Mouse (Mus musculus) limb, embryonic 13.5 days (tissue): ENCODE data around the gene Txndc2. TPM values are rescaled to one million over a fixed set of nuclear protein-coding genes. Genes with fewer than 3 reads are reported as not detected.

Experiments used
- ATAC-seq: fragments of 200-750 bp; cut with Nextera tagmentation; 2 replicates; pipeline ENCODE4 v1.8.0; 2017; ENCODE audit warnings: low read depth, moderate number of reproducible peaks, moderate TSS enrichment; ENCODE audit not compliant: low FRiP score
- H3K27ac ChIP-seq: fragments of 300-500 bp; sonication (generic); 2 replicates; pipeline ENCODE4 v1.5.1; 2015; ENCODE audit warnings: inconsistent platforms, mild to moderate bottlenecking, moderate library complexity
- H3K27me3 ChIP-seq: fragments of 300-500 bp; sonication (generic); 2 replicates; pipeline ENCODE4 v1.6.1; 2015; ENCODE audit warnings: mild to moderate bottlenecking, inconsistent platforms
- H3K36me3 ChIP-seq: fragments of 300-500 bp; sonication (generic); 2 replicates; pipeline ENCODE4 v1.6.1; 2015; ENCODE audit warnings: inconsistent platforms, mild to moderate bottlenecking, moderate library complexity
- H3K4me1 ChIP-seq: fragments of 300-500 bp; sonication (generic); 2 replicates; pipeline ENCODE4 v1.6.1; 2015; ENCODE audit warnings: inconsistent platforms
- H3K4me2 ChIP-seq: fragments of 300-500 bp; sonication (generic); replicated peaks from 2 replicates; pipeline ENCODE4 v1.6.1; 2015; ENCODE audit warnings: inconsistent platforms, mild to moderate bottlenecking, moderate library complexity
- H3K4me3 ChIP-seq: fragments of 300-500 bp; sonication (generic); 2 replicates; pipeline ENCODE4 v1.5.1; 2015; ENCODE audit warnings: moderate library complexity, mild to moderate bottlenecking, inconsistent platforms
- H3K9ac ChIP-seq: fragments of 300-500 bp; sonication (generic); 2 replicates; pipeline ENCODE4 v1.6.1; 2015; ENCODE audit warnings: mild to moderate bottlenecking, inconsistent platforms
- H3K9me3 ChIP-seq: fragments of 300-500 bp; sonication (generic); 2 replicates; pipeline ENCODE4 v1.6.1; 2016; ENCODE audit warnings: inconsistent platforms
- WGBS: fragments of 180-500 bp; shearing (Covaris S2); methylation state at CpG from one replicate; pipeline ENCODE4 v1.1.7; 2015; 5-methylcytosine and 5-hydroxymethylcytosine counted together
- polyA plus RNA-seq: library from polyadenylated mRNA; unstranded; fragments of >200 nt; fragmentation: Nextera tagmentation; extraction: Ambion mirVana; gene quantifications from 2 replicates; pipeline ENCODE4 v1.2.1, GENCODE M21; 2015

Txndc2 gene
- polyA plus RNA-seq, 1 experiment from 2014 or later: 0.10 TPM

GRCm38 (mm10) chr17:65606014-65606413 lies 36.0 kb downstream of the Txndc2 start:
- WGBS: 81% methylated on average over 4 of the region's 4 CpGs
- ATAC-seq: no peak

GRCm38 (mm10) chr17:65604892-65605291 lies 37.1 kb downstream of the Txndc2 start:
- Histone ChIP-seq H3K27ac (no peak overlapping the region), H3K4me2 (no peak overlapping the region), H3K36me3 (no peaks in the 10 kb centered on the region), H3K9ac (no peak overlapping the region), H3K4me3 (no peak overlapping the region), H3K9me3 (no peaks in the 10 kb centered on the region), H3K4me1 (peaks cover 40% of the 10 kb centered on the region), H3K27me3 (no peaks in the 10 kb centered on the region)
- ATAC-seq: no peak

More at GRCm38 (mm10) chr17:65606014-65606413, 36.0 kb downstream of the Txndc2 start:
- Histone ChIP-seq H3K9me3 (no peaks in the 10 kb centered on the region), H3K27me3 (no peaks in the 10 kb centered on the region), H3K4me2 (no peak overlapping the region), H3K27ac (no peak overlapping the region), H3K4me1 (peaks cover 37% of the 10 kb centered on the region), H3K9ac (no peak overlapping the region), H3K4me3 (no peak overlapping the region), H3K36me3 (no peaks in the 10 kb centered on the region)

GRCm38 (mm10) chr17:65604315-65604714 lies 37.7 kb downstream of the Txndc2 start:
- ATAC-seq: no peak
- no peaks in the 10 kb centered on the region for H3K9me3 ChIP-seq
- H3K4me1 ChIP-seq: peaks cover 37% of the 10 kb centered on the region
- H3K27ac ChIP-seq: no peak overlapping the region
- no peaks in the 10 kb centered on the region for H3K27me3 ChIP-seq
- no peaks in the 10 kb centered on the region for H3K36me3 ChIP-seq
- no peak overlapping the region for H3K4me3 ChIP-seq
- H3K9ac ChIP-seq: no peak overlapping the region
- no peak overlapping the region for H3K4me2 ChIP-seq

GRCm38 (mm10) chr17:65597857-65598486 lies 44.0 kb downstream of the Txndc2 start:
- Histone ChIP-seq H3K9me3 (no peaks in the 10 kb centered on the region), H3K4me2 (no peak overlapping the region), H3K4me1 (peaks cover 29% of the 10 kb centered on the region), H3K27me3 (no peaks in the 10 kb centered on the region), H3K4me3 (no peak overlapping the region), H3K36me3 (peaks cover 5% of the 10 kb centered on the region), H3K9ac (no peak overlapping the region), H3K27ac (no peak overlapping the region)
- 81% methylated on average over 3 of the region's 3 CpGs for WGBS
- ATAC-seq: no peak

GRCm38 (mm10) chr17:65594687-65595086 lies 47.3 kb downstream of the Txndc2 start:
- no peak for ATAC-seq

More at GRCm38 (mm10) chr17:65594687-65595086, 47.3 kb downstream of the Txndc2 start:
- Histone ChIP-seq H3K36me3 (peaks cover 21% of the 10 kb centered on the region), H3K27ac (no peak overlapping the region), H3K9me3 (no peaks in the 10 kb centered on the region), H3K27me3 (no peaks in the 10 kb centered on the region), H3K4me3 (no peak overlapping the region), H3K9ac (no peak overlapping the region), H3K4me2 (no peak overlapping the region), H3K4me1 (peaks cover 18% of the 10 kb centered on the region)
- 92% methylated on average over 8 of the region's 8 CpGs for WGBS

Other genes with a start within 250 kb of the Txndc2 start
- gene Tmem232, start 101.4 kb downstream of the Txndc2 start, polyA plus RNA-seq: 0.13 and 0.17 TPM in 2 replicates
- gene Vapa, start 28.6 kb downstream of the Txndc2 start, polyA plus RNA-seq: 172 and 179 TPM in 2 replicates
- gene Rab31, start 130.6 kb upstream of the Txndc2 start, polyA plus RNA-seq: 57.5 and 61.6 TPM in 2 replicates
- gene Ppp4r1, start 140.4 kb upstream of the Txndc2 start, polyA plus RNA-seq: 50.3 and 50.8 TPM in 2 replicates
- 81.3 and 87.3 TPM in 2 replicates for gene Ralbp1, start 243.6 kb upstream of the Txndc2 start, polyA plus RNA-seq